Mouse (Mus musculus): ENCODE measurements around the gene 4933414I15Rik. TPM values are rescaled to one million over a fixed set of nuclear protein-coding genes. Genes with fewer than 3 reads are reported as not detected.
A peak's percentile ranks its signal among the peaks of the same experiment; 100 is the strongest.

Gene 4933414I15Rik
- polyA plus RNA-seq, 1 experiment from 2014 or later: not detected

DNA sequence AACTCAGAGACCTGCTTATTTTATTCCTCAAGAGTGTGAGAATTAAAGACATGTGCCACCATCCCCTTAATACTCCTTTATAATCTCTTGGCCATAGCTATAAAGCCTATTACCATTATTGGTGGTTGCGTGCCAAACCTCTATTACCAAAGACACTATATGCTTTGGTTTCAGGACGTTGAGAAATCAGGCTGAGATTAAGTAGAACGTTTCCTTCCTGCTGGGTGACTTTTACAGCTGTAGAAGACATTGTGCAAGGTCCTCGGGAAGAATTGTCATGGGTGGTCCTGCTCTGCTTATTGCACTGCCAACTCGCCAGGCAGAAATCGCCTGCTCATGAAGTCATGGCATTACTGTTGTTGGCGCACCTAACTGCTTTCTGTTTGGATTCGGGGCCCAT, 5.1 kb downstream of the 4933414I15Rik start:
- no peaks in the 10 kb centered on the region for H3K36me3 ChIP-seq (ENCODE audit: control insufficient read depth, insufficient read depth, low read length)
- no peaks in the 10 kb centered on the region for H3K9me3 ChIP-seq (ENCODE audit: control insufficient read depth, low read length)
- 88% methylated on average over 8 of the region's 8 CpGs for WGBS
- no peak overlapping the region for H3K4me3 ChIP-seq (ENCODE audit: low read depth, low read length)
- no peak overlapping the region for H3K4me2 ChIP-seq (ENCODE audit: low read depth, low read length, severe bottlenecking)
- DNase-seq (ENCODE audit: low spot score) (no peak), ATAC-seq (replicated peaks; ENCODE audit: low FRiP score) (no peak)
- no peak overlapping the region for H3K27ac ChIP-seq (ENCODE audit: low read depth, low read length)
- no peaks in the 10 kb centered on the region for H3K27me3 ChIP-seq (ENCODE audit: control insufficient read depth, insufficient read depth, low read length)
- H3K9ac ChIP-seq (ENCODE audit: low read length): no peak overlapping the region
- no peaks in the 10 kb centered on the region for H3K4me1 ChIP-seq (replicated peaks; ENCODE audit: control insufficient read depth, insufficient read depth, low read length)

DNA sequence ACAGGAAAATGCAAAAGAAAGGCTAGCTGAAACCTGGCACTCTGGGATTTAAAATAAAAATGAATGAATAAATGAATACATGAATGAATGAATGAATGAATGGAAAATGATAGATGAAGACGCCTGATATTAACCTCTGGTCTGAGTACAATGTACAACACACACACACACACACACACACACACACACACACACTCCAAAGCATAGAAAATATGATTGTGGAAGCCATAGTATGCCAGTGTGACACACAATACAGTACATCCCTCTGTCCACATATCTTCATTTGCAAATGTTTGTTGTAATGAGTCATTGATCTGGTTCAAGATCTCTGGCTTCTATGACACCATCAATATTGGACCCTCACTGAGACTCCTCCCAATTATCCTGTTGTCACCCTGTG, 11.5 kb downstream of the 4933414I15Rik start:
- H3K36me3 ChIP-seq (ENCODE audit: control insufficient read depth, insufficient read depth, low read length): no peaks in the 10 kb centered on the region
- peak overlapping the region; percentile 93; the same call in 1 of the 2 replicates for H3K4me2 ChIP-seq (ENCODE audit: low read depth, low read length, severe bottlenecking)
- DNase-seq (ENCODE audit: low spot score) (no peak), ATAC-seq (replicated peaks; ENCODE audit: low FRiP score) (peak; percentile 47)
- peak overlapping the region; percentile 57; the same call in 1 of the 2 replicates for H3K4me3 ChIP-seq (ENCODE audit: low read depth, low read length)
- no peak overlapping the region; the same call in 1 of the 2 replicates for H3K27ac ChIP-seq (ENCODE audit: low read depth, low read length)
- H3K4me1 ChIP-seq (replicated peaks; ENCODE audit: control insufficient read depth, insufficient read depth, low read length): peaks cover 5% of the 10 kb centered on the region
- H3K9me3 ChIP-seq (ENCODE audit: control insufficient read depth, low read length): no peaks in the 10 kb centered on the region
- peaks cover 5% of the 10 kb centered on the region; the same call in 1 of the 2 replicates for H3K27me3 ChIP-seq (ENCODE audit: control insufficient read depth, insufficient read depth, low read length)
- no peak overlapping the region for H3K9ac ChIP-seq (ENCODE audit: low read length)
- 78% methylated on average over 1 of the region's 1 CpGs for WGBS

DNA sequence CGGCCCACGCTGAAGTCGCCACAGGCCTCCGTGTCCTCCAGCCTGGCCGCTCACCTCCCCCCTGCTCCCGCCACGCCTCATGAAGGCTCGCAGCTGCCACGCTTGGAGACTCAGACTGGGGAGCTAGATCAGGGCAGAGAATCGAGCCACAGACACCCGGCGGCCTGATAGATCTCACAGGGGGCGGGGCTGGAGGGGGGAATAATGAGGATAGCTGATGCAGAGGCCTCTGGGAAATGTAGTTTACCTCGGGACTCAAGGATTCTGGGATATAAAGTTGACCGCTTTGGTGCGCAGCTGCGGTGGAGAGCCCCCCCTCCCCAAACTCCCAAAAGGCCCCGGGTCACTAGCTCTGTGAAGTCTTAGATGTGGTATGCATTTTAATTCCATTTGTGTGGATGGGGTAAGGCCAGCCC, 12.1 kb downstream of the 4933414I15Rik start, which contains the start of gene Zfp354b:
Zfp354b (minus strand) TSS at position 183 of the 416 bp plus-strand sequence.
- ATAC-seq (replicated peaks; ENCODE audit: low FRiP score): peak; percentile 97
- Histone ChIP-seq H3K9ac (ENCODE audit: low read length) (peak within 1 kb of the TSS; percentile 64), H3K9me3 (ENCODE audit: control insufficient read depth, low read length) (no peaks in the 10 kb centered on the region), H3K4me1 (replicated peaks; ENCODE audit: control insufficient read depth, insufficient read depth, low read length) (peaks cover 5% of the 10 kb centered on the region), H3K27ac (ENCODE audit: low read depth, low read length) (no peak within 1 kb of the TSS; the same call in 1 of the 2 replicates), H3K4me2 (ENCODE audit: low read depth, low read length, severe bottlenecking) (peak within 1 kb of the TSS; percentile 93), H3K4me3 (ENCODE audit: low read depth, low read length) (peak within 1 kb of the TSS; percentile 57), H3K27me3 (ENCODE audit: control insufficient read depth, insufficient read depth, low read length) (peaks cover 5% of the 10 kb centered on the region; the same call in 1 of the 2 replicates), H3K36me3 (ENCODE audit: control insufficient read depth, insufficient read depth, low read length) (no peaks in the 10 kb centered on the region)
- WGBS: under 1% methylated on average over 18 of the region's 18 CpGs
- peak; percentile 93 for DNase-seq (ENCODE audit: low spot score)

DNA sequence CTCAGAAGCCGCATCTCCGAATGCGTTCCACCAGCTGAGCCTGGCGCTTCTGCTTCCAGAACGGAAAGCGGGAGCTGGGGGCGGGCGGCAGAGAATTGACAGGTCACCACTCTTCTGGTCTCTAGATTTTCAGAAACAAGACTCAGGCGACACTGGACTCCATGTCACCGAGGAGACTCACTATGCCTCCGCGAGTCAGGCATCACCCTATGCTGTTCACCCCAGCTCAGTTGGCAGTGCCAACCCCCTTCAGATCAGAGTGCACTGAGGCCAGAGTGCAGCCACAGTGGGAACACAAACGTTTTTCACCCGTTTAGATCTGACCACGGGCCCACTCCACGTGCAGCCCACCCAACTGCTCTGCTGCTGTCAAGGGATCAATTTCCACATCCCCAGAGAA, 12.5 kb downstream of the 4933414I15Rik start:
- Histone ChIP-seq H3K36me3 (ENCODE audit: control insufficient read depth, insufficient read depth, low read length) (no peaks in the 10 kb centered on the region), H3K9ac (ENCODE audit: low read length) (peak overlapping the region; percentile 64), H3K27ac (ENCODE audit: low read depth, low read length) (no peak overlapping the region), H3K27me3 (ENCODE audit: control insufficient read depth, insufficient read depth, low read length) (peaks cover 5% of the 10 kb centered on the region; the same call in 1 of the 2 replicates), H3K4me1 (replicated peaks; ENCODE audit: control insufficient read depth, insufficient read depth, low read length) (peaks cover 5% of the 10 kb centered on the region), H3K4me2 (ENCODE audit: low read depth, low read length, severe bottlenecking) (peak overlapping the region; percentile 93), H3K9me3 (ENCODE audit: control insufficient read depth, low read length) (no peaks in the 10 kb centered on the region), H3K4me3 (ENCODE audit: low read depth, low read length) (peak overlapping the region; percentile 57)
- 0 out of 2 replicates have a peak, but pooled peaks have one; percentile 1 for ATAC-seq (replicated peaks; ENCODE audit: low FRiP score)
- peak; percentile 54 for DNase-seq (ENCODE audit: low spot score)
- 3% methylated on average over 16 of the region's 16 CpGs for WGBS

DNA sequence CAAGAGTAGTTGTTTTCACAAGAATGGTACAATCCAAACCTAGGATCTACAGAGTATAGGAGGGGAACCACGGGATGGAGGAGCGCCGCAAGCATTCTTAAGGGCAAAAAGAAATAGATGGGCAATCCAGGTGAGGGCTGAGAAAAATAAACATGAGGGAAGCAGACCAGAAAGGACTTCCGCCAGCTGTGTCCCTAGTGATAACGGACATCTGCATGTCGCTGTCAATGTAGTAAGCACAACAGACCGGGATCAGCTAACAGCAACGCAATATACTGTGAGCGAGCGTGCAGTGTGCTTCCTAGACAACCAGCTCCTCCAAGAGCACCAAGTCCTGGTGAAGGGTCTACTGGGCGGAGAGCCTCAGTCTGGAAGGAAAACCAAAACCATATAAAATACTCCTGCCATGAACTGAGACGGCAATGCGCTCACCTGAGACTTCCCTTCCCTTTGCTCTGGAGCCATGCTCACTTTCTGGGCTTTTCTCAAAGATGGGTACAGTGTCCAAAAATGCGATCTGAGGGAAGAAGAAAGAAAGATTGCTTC, 13.0 kb downstream of the 4933414I15Rik start:
- 35% methylated on average over 14 of the region's 14 CpGs for WGBS

DNA sequence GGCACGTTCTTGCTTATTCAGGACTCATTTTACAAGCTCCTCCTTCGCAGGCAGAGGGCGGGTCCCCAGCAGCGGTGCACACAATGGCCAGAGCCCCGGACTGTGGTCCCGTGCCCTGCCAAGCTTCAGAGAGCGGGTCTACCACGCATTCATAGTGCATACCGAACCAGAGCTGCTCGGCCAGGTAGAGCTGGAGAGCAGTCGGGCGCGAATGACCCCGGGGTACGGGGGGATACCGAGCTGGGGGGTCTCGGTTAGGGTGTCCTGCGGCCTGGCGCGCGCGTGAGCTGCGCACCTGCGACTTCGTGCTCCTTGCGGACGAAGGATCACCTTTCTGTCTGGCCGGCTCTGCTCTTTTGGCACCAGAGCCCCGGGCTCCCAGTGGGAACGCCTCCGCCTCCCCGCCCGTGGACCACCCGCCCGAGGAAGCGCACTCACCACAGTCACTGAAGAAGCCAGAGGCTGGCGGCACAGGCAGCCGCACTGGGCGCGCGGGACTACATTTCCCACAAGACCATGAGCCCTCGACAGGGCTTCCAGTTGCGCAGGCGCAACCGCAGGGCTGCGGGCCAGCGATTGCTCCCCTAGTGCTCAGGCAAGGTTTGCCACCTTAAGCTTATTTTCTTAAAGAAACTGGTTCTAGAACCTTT, 27.8 kb downstream of the 4933414I15Rik start, which contains the start of gene Zfp2:
Zfp2 (minus strand) TSS at position 495 of the 650 bp plus-strand sequence.
- Histone ChIP-seq H3K9me3 (ENCODE audit: control insufficient read depth, low read length) (peaks cover 6% of the 10 kb centered on the region), H3K4me3 (ENCODE audit: low read depth, low read length) (peak within 1 kb of the TSS; percentile 75), H3K9ac (ENCODE audit: low read length) (peak within 1 kb of the TSS; percentile 94), H3K4me1 (replicated peaks; ENCODE audit: control insufficient read depth, insufficient read depth, low read length) (no peaks in the 10 kb centered on the region), H3K36me3 (ENCODE audit: control insufficient read depth, insufficient read depth, low read length) (peaks cover 12% of the 10 kb centered on the region), H3K27me3 (ENCODE audit: control insufficient read depth, insufficient read depth, low read length) (no peaks in the 10 kb centered on the region), H3K27ac (ENCODE audit: low read depth, low read length) (peak within 1 kb of the TSS; percentile 57), H3K4me2 (ENCODE audit: low read depth, low read length, severe bottlenecking) (peak within 1 kb of the TSS; percentile 45)
- DNase-seq (ENCODE audit: low spot score): peak; percentile 92
- WGBS: under 1% methylated on average over 47 of the region's 47 CpGs
- ATAC-seq (replicated peaks; ENCODE audit: low FRiP score): peak; percentile 97

More for the DNA sequence above, 13.0 kb downstream of the 4933414I15Rik start:
- H3K27ac ChIP-seq (ENCODE audit: low read depth, low read length): no peak overlapping the region
- H3K36me3 ChIP-seq (ENCODE audit: control insufficient read depth, insufficient read depth, low read length): no peaks in the 10 kb centered on the region
- no peak for ATAC-seq (replicated peaks; ENCODE audit: low FRiP score)
- peaks cover 5% of the 10 kb centered on the region for H3K4me1 ChIP-seq (replicated peaks; ENCODE audit: control insufficient read depth, insufficient read depth, low read length)
- H3K27me3 ChIP-seq (ENCODE audit: control insufficient read depth, insufficient read depth, low read length): peaks cover 5% of the 10 kb centered on the region; the same call in 1 of the 2 replicates
- no peaks in the 10 kb centered on the region for H3K9me3 ChIP-seq (ENCODE audit: control insufficient read depth, low read length)
- peak overlapping the region; percentile 57 for H3K4me3 ChIP-seq (ENCODE audit: low read depth, low read length)
- H3K9ac ChIP-seq (ENCODE audit: low read length): peak overlapping the region; percentile 64
- H3K4me2 ChIP-seq (ENCODE audit: low read depth, low read length, severe bottlenecking): peak overlapping the region; percentile 93
- peak; percentile 50 for DNase-seq (ENCODE audit: low spot score)

DNA sequence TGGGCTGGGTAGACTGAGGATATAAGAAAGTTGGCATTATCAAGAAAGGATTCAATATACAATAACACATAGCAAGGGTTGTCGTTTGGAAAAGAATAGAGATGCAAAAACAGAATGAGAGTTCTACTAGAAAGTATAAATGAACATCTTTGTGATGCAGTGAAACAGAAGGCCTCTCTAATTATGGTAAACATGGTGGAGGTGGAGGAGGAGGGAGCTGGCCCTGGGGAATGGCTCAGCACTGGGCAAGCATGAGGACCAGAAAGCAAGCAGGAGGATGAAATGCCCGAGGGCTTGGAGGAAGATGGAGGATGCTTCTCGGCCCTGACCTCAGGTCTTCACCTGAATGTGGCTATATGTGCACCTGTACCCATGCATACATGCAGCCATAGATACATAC, 29.1 kb downstream of the 4933414I15Rik start:
- 95% methylated on average over 3 of the region's 3 CpGs for WGBS
- Histone ChIP-seq H3K4me2 (ENCODE audit: low read depth, low read length, severe bottlenecking) (no peak overlapping the region), H3K4me1 (replicated peaks; ENCODE audit: control insufficient read depth, insufficient read depth, low read length) (no peaks in the 10 kb centered on the region), H3K9me3 (ENCODE audit: control insufficient read depth, low read length) (peaks cover 6% of the 10 kb centered on the region), H3K27me3 (ENCODE audit: control insufficient read depth, insufficient read depth, low read length) (no peaks in the 10 kb centered on the region), H3K9ac (ENCODE audit: low read length) (no peak overlapping the region), H3K4me3 (ENCODE audit: low read depth, low read length) (no peak overlapping the region), H3K27ac (ENCODE audit: low read depth, low read length) (no peak overlapping the region), H3K36me3 (ENCODE audit: control insufficient read depth, insufficient read depth, low read length) (peaks cover 25% of the 10 kb centered on the region)
- ATAC-seq (replicated peaks; ENCODE audit: low FRiP score): no peak
- no peak for DNase-seq (ENCODE audit: low spot score)

DNA sequence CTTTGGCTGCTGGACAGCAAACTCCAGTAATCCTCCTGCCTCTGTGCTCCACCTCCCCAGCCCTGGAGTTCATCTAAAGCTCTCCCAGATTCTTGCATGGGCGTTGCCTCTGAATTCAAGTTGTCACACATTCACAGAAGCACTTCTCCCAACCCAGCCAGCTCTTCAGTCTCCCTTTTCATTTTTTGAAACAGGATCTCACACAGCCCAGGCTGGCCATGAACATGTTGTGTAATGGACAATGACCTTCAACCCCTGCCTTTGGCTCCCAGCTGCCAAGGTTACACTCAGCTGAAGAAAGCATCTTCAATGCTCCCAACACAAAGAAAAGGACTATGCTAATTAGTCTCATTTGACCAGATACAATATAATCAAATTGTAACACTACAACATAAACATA, 30.3 kb downstream of the 4933414I15Rik start:
- Histone ChIP-seq H3K4me2 (ENCODE audit: low read depth, low read length, severe bottlenecking) (no peak overlapping the region), H3K36me3 (ENCODE audit: control insufficient read depth, insufficient read depth, low read length) (peaks cover 31% of the 10 kb centered on the region), H3K27ac (ENCODE audit: low read depth, low read length) (no peak overlapping the region), H3K9me3 (ENCODE audit: control insufficient read depth, low read length) (peaks cover 6% of the 10 kb centered on the region), H3K27me3 (ENCODE audit: control insufficient read depth, insufficient read depth, low read length) (no peaks in the 10 kb centered on the region), H3K4me3 (ENCODE audit: low read depth, low read length) (no peak overlapping the region), H3K4me1 (replicated peaks; ENCODE audit: control insufficient read depth, insufficient read depth, low read length) (no peaks in the 10 kb centered on the region), H3K9ac (ENCODE audit: low read length) (no peak overlapping the region)
- ATAC-seq (replicated peaks; ENCODE audit: low FRiP score): no peak
- WGBS: 94% methylated on average over 1 of the region's 1 CpGs
- no peak for DNase-seq (ENCODE audit: low spot score)

Measured in forebrain, embryonic 11.5 days (tissue).